Mouse (Mus musculus) heart, embryonic 14.5 days (tissue): ENCODE data around the gene Mob3a. TPM values are rescaled to one million over a fixed set of nuclear protein-coding genes. Genes with fewer than 3 reads are reported as not detected.
A peak's percentile ranks its signal among the peaks of the same experiment; 100 is the strongest.

Source experiments
- ATAC-seq: fragments of 200-750 bp; cut with Nextera tagmentation; 2 replicates; pipeline ENCODE4 v1.8.0; 2017; ENCODE audit warnings: low read depth, moderate TSS enrichment; ENCODE audit not compliant: insufficient number of reproducible peaks, insufficient read depth, low FRiP score
- H3K27ac ChIP-seq, 2 experiments: fragments of 200-500 bp in 1 of 2; fragments of 300-500 bp in 1 of 2; sonication (generic) in 1 of 2; replicated peaks in 1 of 2; 2 replicates each; pipeline ENCODE4 v1.5.1; 2012 to 2014; ENCODE audit warnings: low read depth in 2 of 2, low read length in 2 of 2, control low read depth in 1 of 2, mild to moderate bottlenecking in 1 of 2, mixed read lengths in 1 of 2; ENCODE audit not compliant: control insufficient read depth in 1 of 2, insufficient read depth in 1 of 2
- H3K27me3 ChIP-seq: fragments of 300-500 bp; sonication (generic); 2 replicates; pipeline ENCODE4 v1.6.1; 2014; ENCODE audit warnings: mild to moderate bottlenecking, low read length, control low read depth; ENCODE audit not compliant: control insufficient read depth, insufficient read depth
- H3K36me3 ChIP-seq: fragments of 300-500 bp; sonication (generic); 2 replicates; pipeline ENCODE4 v1.6.1; 2014; ENCODE audit warnings: mild to moderate bottlenecking, control low read depth, low read length, mixed read lengths; ENCODE audit not compliant: control insufficient read depth, insufficient read depth
- H3K4me1 ChIP-seq, 2 experiments: fragments of 200-500 bp in 1 of 2; fragments of 300-500 bp in 1 of 2; sonication (generic) in 1 of 2; 2 replicates each; pipeline ENCODE4 v1.6.1; 2012 to 2014; ENCODE audit warnings: low read length in 2 of 2, control low read depth in 1 of 2, mixed read lengths in 1 of 2; ENCODE audit not compliant: control insufficient read depth in 2 of 2, insufficient read depth in 2 of 2
- H3K4me2 ChIP-seq: fragments of 300-500 bp; sonication (generic); 2 replicates; pipeline ENCODE4 v1.6.1; 2014; ENCODE audit warnings: mild to moderate bottlenecking, low read length
- H3K4me3 ChIP-seq, 2 experiments: fragments of 200-500 bp in 1 of 2; fragments of 300-500 bp in 1 of 2; sonication (generic) in 1 of 2; 2 replicates each; pipeline ENCODE4 v1.5.1; 2012 to 2014; ENCODE audit warnings: low read length in 2 of 2, mild to moderate bottlenecking in 2 of 2, control low read depth in 1 of 2, low read depth in 1 of 2, moderate library complexity in 1 of 2; ENCODE audit not compliant: control insufficient read depth in 1 of 2, insufficient read depth in 1 of 2
- H3K9ac ChIP-seq: fragments of 300-500 bp; sonication (generic); 2 replicates; pipeline ENCODE4 v1.6.1; 2014; ENCODE audit warnings: mild to moderate bottlenecking, low read length
- H3K9me3 ChIP-seq: fragments of 300-500 bp; sonication (generic); 2 replicates; pipeline ENCODE4 v1.6.1; 2016; ENCODE audit warnings: low read length, control low read depth; ENCODE audit not compliant: control insufficient read depth
- WGBS: fragments of 180-500 bp; shearing (Covaris S2); extraction: QIAGEN DNeasy Blood & Tissue Kit; methylation state at CpG from one replicate; pipeline ENCODE4 v1.1.7; 2014; 5-methylcytosine and 5-hydroxymethylcytosine counted together
- polyA plus RNA-seq: library from polyadenylated mRNA; unstranded; fragments of >200 nt; fragmentation: Nextera tagmentation; extraction: Ambion mirVana; gene quantifications from 2 replicates; pipeline ENCODE4 v1.2.1, GENCODE M21; 2014

Mob3a gene
- polyA plus RNA-seq, 1 experiment from 2014 or later, result 22.3 TPM

DNA sequence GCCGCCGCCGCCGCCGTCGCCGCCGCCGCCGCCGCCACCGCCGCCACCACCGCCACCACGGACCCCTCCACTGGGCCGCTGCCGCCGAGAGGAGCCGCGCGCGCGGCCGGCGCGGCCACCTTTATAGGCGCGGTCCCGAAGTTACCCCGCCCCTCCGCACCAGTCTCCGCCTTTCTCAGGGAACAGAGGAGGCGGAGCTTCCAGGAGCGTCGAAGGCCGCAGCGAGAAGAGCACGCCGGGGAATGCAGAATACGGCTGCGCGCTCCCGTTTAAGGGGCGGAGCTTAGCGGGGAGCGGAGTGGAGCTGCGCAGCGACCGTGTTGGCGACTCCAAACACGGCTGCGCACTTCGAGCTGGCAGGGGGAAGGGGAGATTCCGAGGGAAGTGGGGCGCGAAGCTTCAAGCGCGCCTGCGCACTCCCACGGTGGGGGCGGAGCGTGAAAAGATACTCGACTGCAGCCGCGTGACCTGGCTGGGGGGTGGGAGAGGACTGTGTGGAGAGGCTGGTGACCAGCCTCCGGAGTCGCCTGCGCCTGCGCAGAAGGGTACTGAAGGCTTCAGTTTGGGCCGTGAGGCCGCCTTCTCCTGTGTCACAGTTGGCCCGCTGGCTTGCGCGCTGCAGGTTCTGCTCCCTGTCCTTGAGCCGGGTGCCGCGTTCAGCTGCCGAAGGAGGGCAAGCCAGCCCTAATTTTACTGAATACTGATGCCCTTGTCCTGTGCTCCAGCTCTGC is 25.4 kb downstream of the Mob3a start:
- WGBS, result under 1% methylated on average over 74 of the region's 78 CpGs
- H3K36me3 ChIP-seq, result peaks cover 23% of the 10 kb centered on the region

DNA sequence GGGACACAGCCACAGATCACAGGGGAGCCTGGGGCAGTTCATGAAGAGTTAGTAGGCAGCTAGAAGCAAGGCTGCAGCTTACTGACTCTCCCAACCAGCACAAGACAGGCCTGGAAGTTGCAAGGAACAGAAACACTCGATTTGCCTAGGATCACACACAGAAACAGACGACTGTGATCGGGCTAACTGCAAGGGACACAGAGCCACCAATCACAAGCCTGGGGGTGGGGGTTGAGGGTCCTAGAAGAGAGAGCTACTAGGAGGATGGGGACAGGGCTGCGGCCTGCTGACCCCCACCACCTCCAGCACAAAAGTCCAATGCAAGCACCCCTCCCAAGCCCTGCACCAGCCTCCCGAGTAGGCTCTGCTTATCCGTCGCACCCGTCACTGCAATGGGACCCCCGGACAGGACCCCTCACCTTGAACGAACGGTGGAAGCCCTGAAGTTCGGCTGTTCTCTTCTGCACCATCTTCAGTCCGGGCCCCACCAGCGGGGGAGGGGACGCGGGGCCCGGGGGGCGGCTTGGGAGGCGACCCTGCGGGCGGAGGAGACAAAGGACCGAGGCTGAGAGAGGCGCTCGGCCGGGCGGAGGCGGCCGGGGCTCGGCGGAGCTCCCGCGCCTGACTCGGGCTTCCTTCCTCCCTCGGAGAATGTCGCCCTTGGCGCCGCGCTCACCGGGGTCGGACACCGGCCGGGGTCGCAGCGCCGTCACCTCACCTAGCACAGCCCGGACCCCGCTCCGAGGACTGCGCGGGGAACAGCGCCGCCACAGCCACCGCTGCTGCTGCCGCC is 26.2 kb downstream of the Mob3a start:
- peak overlapping the region; percentile 92 for H3K4me2 ChIP-seq
- no peaks in the 10 kb centered on the region for H3K27me3 ChIP-seq
- peak overlapping the region; percentile 39 to 98; a peak in 3 of 4 replicates for H3K27ac ChIP-seq
- H3K9ac ChIP-seq, result peak overlapping the region; percentile 98
- H3K9me3 ChIP-seq, result no peaks in the 10 kb centered on the region
- H3K4me3 ChIP-seq, result peak overlapping the region; percentile 73 to 100
- under 1% methylated on average over 47 of the region's 54 CpGs for WGBS
- ATAC-seq, result no peak
- H3K4me1 ChIP-seq, result peaks cover 46 to 70% of the 10 kb centered on the region in 2 experiments
- peaks cover 31% of the 10 kb centered on the region for H3K36me3 ChIP-seq

More for the DNA sequence above, 25.4 kb downstream of the Mob3a start:
- peak; percentile 86 for ATAC-seq
- Histone ChIP-seq H3K27ac (peak overlapping the region; percentile 98 to 99), H3K4me3 (peak overlapping the region; percentile 73 to 100), H3K4me2 (peak overlapping the region; percentile 92), H3K4me1 (peaks cover 46 to 66% of the 10 kb centered on the region in 2 experiments), H3K27me3 (no peaks in the 10 kb centered on the region), H3K9me3 (no peaks in the 10 kb centered on the region), H3K9ac (peak overlapping the region; percentile 98)

DNA sequence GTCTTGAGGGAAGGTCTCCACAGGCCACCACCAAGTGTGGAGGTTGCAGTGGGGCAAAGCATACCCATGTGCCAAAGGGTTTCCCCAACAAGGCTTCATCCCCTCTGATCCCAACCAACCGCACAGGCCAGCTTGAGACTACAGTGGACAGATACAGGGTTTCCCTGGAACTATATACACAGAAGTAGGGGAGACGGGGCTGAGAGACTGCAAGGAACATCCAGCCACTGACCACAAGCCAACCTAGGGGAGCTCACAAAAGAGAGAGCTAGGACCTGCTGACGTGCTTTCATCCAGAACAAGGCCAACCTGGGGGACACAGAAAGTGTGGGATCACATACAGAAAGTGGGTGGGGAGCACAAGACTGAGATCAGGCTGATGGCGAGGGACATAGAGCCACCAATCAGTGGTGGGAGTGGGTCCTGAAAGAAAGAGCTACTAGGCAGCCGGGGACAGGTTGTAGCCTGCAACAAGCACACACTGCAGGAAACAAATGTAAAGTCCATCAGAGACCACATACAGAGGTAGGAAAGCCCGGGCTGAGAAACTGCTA is 26.8 kb downstream of the Mob3a start:
- Histone ChIP-seq H3K9me3 (no peaks in the 10 kb centered on the region), H3K4me1 (peaks cover 43 to 72% of the 10 kb centered on the region in 2 experiments), H3K27me3 (no peaks in the 10 kb centered on the region), H3K4me2 (peak overlapping the region; percentile 92), H3K27ac (peak overlapping the region; percentile 3 to 98; a peak in 3 of 4 replicates), H3K9ac (peak overlapping the region; percentile 98), H3K4me3 (peak overlapping the region; percentile 73 to 100), H3K36me3 (peaks cover 38% of the 10 kb centered on the region)
- 14% methylated on average over 6 of the region's 6 CpGs for WGBS
- no peak for ATAC-seq

GRCm38 (mm10) chr10:80674161-80674711 is 27.5 kb downstream of the Mob3a start:
- peak overlapping the region; percentile 73 to 100 for H3K4me3 ChIP-seq
- ATAC-seq, result no peak
- peak overlapping the region; percentile 98 for H3K9ac ChIP-seq
- 0 out of 4 replicates have a peak overlapping the region, but pooled peaks of 1 of the 2 experiments have one; percentile 98 for H3K27ac ChIP-seq
- peaks cover 45% of the 10 kb centered on the region for H3K36me3 ChIP-seq
- peaks cover 36 to 67% of the 10 kb centered on the region in 2 experiments for H3K4me1 ChIP-seq
- H3K27me3 ChIP-seq, result no peaks in the 10 kb centered on the region
- peak overlapping the region; percentile 92 for H3K4me2 ChIP-seq
- no peaks in the 10 kb centered on the region for H3K9me3 ChIP-seq
- 51% methylated on average over 5 of the region's 5 CpGs for WGBS

- Histone ChIP-seq H3K9ac (peak overlapping the region; percentile 98), H3K9me3 (no peaks in the 10 kb centered on the region), H3K27me3 (no peaks in the 10 kb centered on the region), H3K4me3 (peak overlapping the region in 1 of 2 experiments; percentile 100; a peak in 1 of 4 replicates), H3K27ac (no peak overlapping the region), H3K36me3 (peaks cover 50% of the 10 kb centered on the region), H3K4me1 (peaks cover 31 to 62% of the 10 kb centered on the region in 2 experiments), H3K4me2 (peak overlapping the region; percentile 92)
- WGBS, result 93% methylated on average over 3 of the region's 3 CpGs
- no peak for ATAC-seq
Observed at GRCm38 (mm10) chr10:80673690-80674089, 28.1 kb downstream of the Mob3a start.

DNA sequence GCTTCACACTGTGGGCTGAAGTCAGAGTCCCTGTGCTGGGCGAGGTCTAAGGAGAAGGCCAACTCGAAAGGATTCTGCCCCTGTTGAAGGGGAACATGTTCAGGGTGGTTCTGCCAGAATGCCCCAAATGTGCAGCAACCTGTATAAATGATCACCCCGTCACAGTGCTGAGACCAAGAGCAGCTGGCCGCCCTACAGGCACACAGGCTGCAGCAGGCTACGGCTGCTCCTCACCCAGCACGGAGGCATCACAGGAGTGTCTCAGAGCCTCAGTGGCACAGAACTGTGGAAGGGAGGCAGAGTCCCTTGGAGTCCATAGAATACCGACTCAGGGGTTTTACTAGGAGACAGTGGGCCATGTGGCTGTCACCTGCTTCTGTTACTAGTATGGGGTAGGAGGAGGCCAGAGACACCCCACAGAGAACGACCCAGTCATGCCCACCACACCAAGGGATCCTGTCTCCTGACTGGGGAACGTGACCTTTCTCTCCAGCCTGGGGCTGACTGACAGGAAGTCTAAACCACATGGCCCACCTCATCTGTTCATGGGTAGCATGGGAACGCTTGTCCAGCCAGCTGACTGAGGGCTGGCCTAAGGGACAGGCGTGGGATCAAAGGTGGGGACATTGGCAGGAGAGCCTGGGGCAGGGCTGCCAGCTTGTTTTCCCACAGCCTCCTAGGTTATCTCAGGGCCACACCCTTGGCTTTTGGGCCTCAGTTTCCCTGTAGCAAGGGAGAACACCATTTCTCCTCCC is 29.7 kb downstream of the Mob3a start:
- H3K4me3 ChIP-seq, result no peak overlapping the region
- H3K9me3 ChIP-seq, result no peaks in the 10 kb centered on the region
- peaks cover 17 to 46% of the 10 kb centered on the region in 2 experiments for H3K4me1 ChIP-seq
- no peak overlapping the region for H3K4me2 ChIP-seq
- 0 out of 2 replicates have a peak overlapping the region, but pooled peaks have one; percentile 21 for H3K9ac ChIP-seq
- H3K27ac ChIP-seq, result 0 out of 4 replicates have a peak overlapping the region, but pooled peaks of 1 of the 2 experiments have one; percentile 17
- 83% methylated on average over 11 of the region's 11 CpGs for WGBS
- peaks cover 66% of the 10 kb centered on the region for H3K36me3 ChIP-seq
- ATAC-seq, result no peak
- H3K27me3 ChIP-seq, result no peaks in the 10 kb centered on the region
